Mouse (Mus musculus) thymus, adult 2 months (tissue): ENCODE measurements around the gene Vti1a.

Experiments used
- CTCF ChIP-seq: fragments of 200-500 bp; IDR thresholded peaks from 2 replicates; pipeline ENCODE4 v1.5.1; 2012; ENCODE audit warnings: mild to moderate bottlenecking, control low read depth, low read length, moderate library complexity, borderline replicate concordance; ENCODE audit not compliant: control insufficient read depth, poor library complexity, insufficient read depth; ENCODE audit errors: extremely low read depth
- POLR2A ChIP-seq: fragments of 200-500 bp; IDR thresholded peaks from 2 replicates; pipeline ENCODE4 v1.6.1; 2012; ENCODE audit warnings: mild to moderate bottlenecking, low read length, control low read depth, moderate library complexity; ENCODE audit not compliant: control insufficient read depth, poor library complexity, insufficient read depth; ENCODE audit errors: extremely low read depth

DNA sequence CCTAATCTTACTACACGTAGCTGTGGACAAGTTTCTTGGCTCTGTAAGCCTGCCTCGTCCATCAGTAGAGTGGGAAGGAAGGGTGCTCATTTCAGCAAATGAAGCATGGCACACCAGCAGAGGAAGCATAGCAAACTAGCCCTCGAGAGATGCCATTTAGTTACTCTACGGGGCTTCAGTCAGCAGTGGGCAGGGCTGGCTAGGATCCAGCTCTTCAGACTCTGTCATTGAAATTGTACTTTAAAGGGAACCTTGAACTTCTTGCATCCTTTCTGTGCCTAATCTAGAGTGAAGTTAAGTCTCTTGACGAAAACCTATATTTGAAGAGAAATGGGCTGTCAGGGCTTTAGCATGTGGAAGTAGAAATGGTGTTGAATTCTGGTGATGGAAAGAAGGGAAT is 3.4 kb downstream of the Vti1a start:
- no peak for TF ChIP-seq POLR2A
- TF ChIP-seq CTCF = no peak
